Mouse (Mus musculus): ENCODE results near the gene Mettl7b. TPM values are rescaled to one million over a fixed set of nuclear protein-coding genes. Genes with fewer than 3 reads are reported as not detected.
A peak's percentile ranks its signal among the peaks of the same experiment; 100 is the strongest.

Gene Mettl7b
- polyA plus RNA-seq, 1 experiment from 2014 or later = 0.19 TPM

GRCm38 (mm10) chr10:128923013-128923691 lies 37.6 kb downstream of the Mettl7b start:
- H3K9ac ChIP-seq = peak overlapping the region; percentile 78
- peaks cover 7% of the 10 kb centered on the region for H3K27me3 ChIP-seq
- WGBS = under 1% methylated on average over 42 of the region's 42 CpGs
- H3K36me3 ChIP-seq = peaks cover 11% of the 10 kb centered on the region
- H3K4me3 ChIP-seq = peak overlapping the region; percentile 90
- ATAC-seq (ENCODE audit: low FRiP score, low read depth) = peak; percentile 91
- peak overlapping the region; percentile 79 for H3K4me2 ChIP-seq (replicated peaks)
- H3K9me3 ChIP-seq = no peaks in the 10 kb centered on the region
- peaks cover 39% of the 10 kb centered on the region for H3K4me1 ChIP-seq
- H3K27ac ChIP-seq = peak overlapping the region; percentile 88

- Histone ChIP-seq H3K27ac (peak within 1 kb of the TSS; percentile 88), H3K4me1 (peaks cover 39% of the 10 kb centered on the region), H3K9ac (peak within 1 kb of the TSS; percentile 78), H3K4me3 (peak within 1 kb of the TSS; percentile 90), H3K27me3 (peaks cover 3% of the 10 kb centered on the region; the same call in 1 of the 2 replicates), H3K9me3 (no peaks in the 10 kb centered on the region), H3K4me2 (replicated peaks) (peak within 1 kb of the TSS; percentile 79), H3K36me3 (peaks cover 15% of the 10 kb centered on the region)
- ATAC-seq (ENCODE audit: low FRiP score, low read depth) = no peak
- WGBS = 16% methylated on average over 1 of the region's 1 CpGs
These were observed 38.1 kb downstream of the Mettl7b start, which contains the start of gene Rdh5 for GRCm38 (mm10) chr10:128922822-128923012. Rdh5 (minus strand) TSS chr10:128922888.

GRCm38 (mm10) chr10:128921883-128922821 lies 38.6 kb downstream of the Mettl7b start:
- Histone ChIP-seq H3K4me1 (peaks cover 39% of the 10 kb centered on the region), H3K36me3 (peaks cover 21% of the 10 kb centered on the region), H3K9ac (peak overlapping the region; percentile 78), H3K27ac (no peak overlapping the region), H3K4me2 (replicated peaks) (peak overlapping the region; percentile 79), H3K4me3 (peak overlapping the region; percentile 90), H3K27me3 (no peaks in the 10 kb centered on the region), H3K9me3 (no peaks in the 10 kb centered on the region)
- 69% methylated on average over 16 of the region's 16 CpGs for WGBS
- no peak for ATAC-seq (ENCODE audit: low FRiP score, low read depth)

- WGBS = 63% methylated on average over 1 of the region's 1 CpGs
- Histone ChIP-seq H3K36me3 (peaks cover 30% of the 10 kb centered on the region), H3K4me2 (replicated peaks) (0 out of 2 replicates have a peak overlapping the region, but pooled peaks have one; percentile 79), H3K9me3 (no peaks in the 10 kb centered on the region), H3K4me1 (peaks cover 39% of the 10 kb centered on the region), H3K27me3 (no peaks in the 10 kb centered on the region), H3K27ac (peak overlapping the region; percentile 52; the same call in 1 of the 2 replicates), H3K4me3 (no peak overlapping the region), H3K9ac (no peak overlapping the region)
- no peak for ATAC-seq (ENCODE audit: low FRiP score, low read depth)
These were observed 39.5 kb downstream of the Mettl7b start for GRCm38 (mm10) chr10:128921251-128921650.

- WGBS = 48% methylated on average over 3 of the region's 3 CpGs
- peaks cover 39% of the 10 kb centered on the region for H3K4me1 ChIP-seq
- peak overlapping the region; percentile 52 for H3K27ac ChIP-seq
- no peak overlapping the region for H3K9ac ChIP-seq
- H3K36me3 ChIP-seq = peaks cover 34% of the 10 kb centered on the region
- H3K9me3 ChIP-seq = no peaks in the 10 kb centered on the region
- H3K4me2 ChIP-seq (replicated peaks) = 0 out of 2 replicates have a peak overlapping the region, but pooled peaks have one; percentile 4
- no peaks in the 10 kb centered on the region for H3K27me3 ChIP-seq
- no peak for ATAC-seq (ENCODE audit: low FRiP score, low read depth)
- H3K4me3 ChIP-seq = no peak overlapping the region
These were observed 40.0 kb downstream of the Mettl7b start for GRCm38 (mm10) chr10:128920736-128921161.

GRCm38 (mm10) chr10:128919966-128920365 lies 40.8 kb downstream of the Mettl7b start:
- no peak overlapping the region for H3K4me3 ChIP-seq
- H3K4me1 ChIP-seq = peaks cover 39% of the 10 kb centered on the region
- no peak for ATAC-seq (ENCODE audit: low FRiP score, low read depth)
- peak overlapping the region; percentile 17; the same call in 1 of the 2 replicates for H3K27ac ChIP-seq
- H3K9ac ChIP-seq = no peak overlapping the region
- H3K9me3 ChIP-seq = no peaks in the 10 kb centered on the region
- no peak overlapping the region for H3K4me2 ChIP-seq (replicated peaks)
- peaks cover 42% of the 10 kb centered on the region for H3K36me3 ChIP-seq
- 81% methylated on average over 7 of the region's 7 CpGs for WGBS
- H3K27me3 ChIP-seq = no peaks in the 10 kb centered on the region

- no peak overlapping the region for H3K4me3 ChIP-seq
- no peaks in the 10 kb centered on the region for H3K27me3 ChIP-seq
- H3K4me2 ChIP-seq (replicated peaks) = no peak overlapping the region
- peaks cover 39% of the 10 kb centered on the region for H3K4me1 ChIP-seq
- H3K27ac ChIP-seq = peak overlapping the region; percentile 17; the same call in 1 of the 2 replicates
- no peak for ATAC-seq (ENCODE audit: low FRiP score, low read depth)
- WGBS = 28% methylated on average over 6 of the region's 6 CpGs
- peaks cover 49% of the 10 kb centered on the region for H3K36me3 ChIP-seq
- no peaks in the 10 kb centered on the region for H3K9me3 ChIP-seq
- no peak overlapping the region; the same call in 1 of the 2 replicates for H3K9ac ChIP-seq
These were observed 41.6 kb downstream of the Mettl7b start for GRCm38 (mm10) chr10:128919203-128919631.

- no peak for ATAC-seq (ENCODE audit: low FRiP score, low read depth)
- Histone ChIP-seq H3K9ac (no peak overlapping the region), H3K27me3 (no peaks in the 10 kb centered on the region), H3K9me3 (no peaks in the 10 kb centered on the region), H3K27ac (peak overlapping the region; percentile 35; the same call in 1 of the 2 replicates), H3K36me3 (peaks cover 59% of the 10 kb centered on the region), H3K4me3 (no peak overlapping the region), H3K4me1 (peaks cover 37% of the 10 kb centered on the region), H3K4me2 (replicated peaks) (no peak overlapping the region)
- 77% methylated on average over 7 of the region's 7 CpGs for WGBS
These were observed 42.5 kb downstream of the Mettl7b start for GRCm38 (mm10) chr10:128918246-128918645.

- Histone ChIP-seq H3K36me3 (peaks cover 66% of the 10 kb centered on the region), H3K4me2 (replicated peaks) (no peak overlapping the region)
These were observed 43.4 kb downstream of the Mettl7b start for GRCm38 (mm10) chr10:128917400-128917799.

GRCm38 (mm10) chr10:128916665-128917064 lies 44.1 kb downstream of the Mettl7b start:
- 93% methylated on average over 3 of the region's 3 CpGs for WGBS
- peaks cover 73% of the 10 kb centered on the region for H3K36me3 ChIP-seq

More at GRCm38 (mm10) chr10:128917400-128917799, 43.4 kb downstream of the Mettl7b start:
- no peaks in the 10 kb centered on the region for H3K27me3 ChIP-seq
- H3K27ac ChIP-seq = no peak overlapping the region
- no peak for ATAC-seq (ENCODE audit: low FRiP score, low read depth)
- H3K9me3 ChIP-seq = no peaks in the 10 kb centered on the region
- peaks cover 40% of the 10 kb centered on the region for H3K4me1 ChIP-seq
- WGBS = 87% methylated on average over 6 of the region's 6 CpGs
- H3K9ac ChIP-seq = no peak overlapping the region
- H3K4me3 ChIP-seq = no peak overlapping the region

GRCm38 (mm10) chr10:128915550-128915949 lies 45.2 kb downstream of the Mettl7b start:
- Histone ChIP-seq H3K27ac (no peak overlapping the region), H3K36me3 (peaks cover 79% of the 10 kb centered on the region), H3K27me3 (no peaks in the 10 kb centered on the region), H3K4me2 (replicated peaks) (no peak overlapping the region), H3K9me3 (no peaks in the 10 kb centered on the region), H3K4me1 (peaks cover 40% of the 10 kb centered on the region), H3K9ac (no peak overlapping the region), H3K4me3 (no peak overlapping the region)
- WGBS = 83% methylated on average over 2 of the region's 2 CpGs
- no peak for ATAC-seq (ENCODE audit: low FRiP score, low read depth)

More at GRCm38 (mm10) chr10:128916665-128917064, 44.1 kb downstream of the Mettl7b start:
- no peak overlapping the region for H3K4me2 ChIP-seq (replicated peaks)
- H3K9me3 ChIP-seq = no peaks in the 10 kb centered on the region
- peaks cover 40% of the 10 kb centered on the region for H3K4me1 ChIP-seq
- H3K27me3 ChIP-seq = no peaks in the 10 kb centered on the region
- ATAC-seq (ENCODE audit: low FRiP score, low read depth) = no peak
- no peak overlapping the region for H3K27ac ChIP-seq
- H3K9ac ChIP-seq = no peak overlapping the region
- H3K4me3 ChIP-seq = no peak overlapping the region

GRCm38 (mm10) chr10:128913696-128914095 lies 47.1 kb downstream of the Mettl7b start:
- Histone ChIP-seq H3K27me3 (no peaks in the 10 kb centered on the region), H3K27ac (no peak overlapping the region), H3K9me3 (no peaks in the 10 kb centered on the region), H3K4me1 (peaks cover 38% of the 10 kb centered on the region), H3K36me3 (peaks cover 72% of the 10 kb centered on the region), H3K9ac (no peak overlapping the region), H3K4me3 (no peak overlapping the region), H3K4me2 (replicated peaks) (no peak overlapping the region; the same call in 1 of the 2 replicates)
- WGBS = 92% methylated on average over 12 of the region's 12 CpGs
- ATAC-seq (ENCODE audit: low FRiP score, low read depth) = no peak
